Mouse (Mus musculus) CD8-positive naive resting alpha-beta T cell, adult 2 months (primary cell): ENCODE data around the gene Cd5.

Experiments
- DNase-seq, 2 experiments: peaks; one replicate each; pipeline ENCODE4 v3.0.0; 2022; ENCODE audit warnings: low read depth in 2 of 2, low spot score in 2 of 2

Gene Cd5

GRCm38 (mm10) chr19:10738811-10739210 is at the start of gene Cd5:
TSS of gene Cd5 (minus strand) at chr19:10739002.
- peak; percentile 50 to 66 for DNase-seq

GRCm38 (mm10) chr19:10788242-10788641 is 49.4 kb upstream of the Cd5 start:
- peak; percentile 23 to 43 for DNase-seq

- DNase-seq, result peak; percentile 53 to 65
Observed at GRCm38 (mm10) chr19:10787406-10787805, 48.6 kb upstream of the Cd5 start.

- DNase-seq, result no peak
Observed at GRCm38 (mm10) chr19:10786753-10787152, 48.0 kb upstream of the Cd5 start.

- no peak for DNase-seq
Observed at GRCm38 (mm10) chr19:10784796-10785459, 46.1 kb upstream of the Cd5 start.

- DNase-seq, result no peak
Observed at GRCm38 (mm10) chr19:10784061-10784460, 45.3 kb upstream of the Cd5 start.

- no peak for DNase-seq
Observed at GRCm38 (mm10) chr19:10783168-10783567, 44.4 kb upstream of the Cd5 start.

- no peak for DNase-seq
Observed at GRCm38 (mm10) chr19:10781641-10782040, 42.8 kb upstream of the Cd5 start.

- DNase-seq, result no peak
Observed at GRCm38 (mm10) chr19:10776906-10777305, 38.1 kb upstream of the Cd5 start.

- no peak for DNase-seq
Observed at GRCm38 (mm10) chr19:10774141-10774540, 35.3 kb upstream of the Cd5 start.

GRCm38 (mm10) chr19:10773384-10773783 is 34.6 kb upstream of the Cd5 start:
- DNase-seq, result no peak

- DNase-seq, result no peak
Observed at GRCm38 (mm10) chr19:10772866-10773265, 34.1 kb upstream of the Cd5 start.

- no peak for DNase-seq
Observed at GRCm38 (mm10) chr19:10771995-10772394, 33.2 kb upstream of the Cd5 start.

- no peak for DNase-seq
Observed at GRCm38 (mm10) chr19:10769429-10770195, 30.8 kb upstream of the Cd5 start.

- DNase-seq, result no peak
Observed at GRCm38 (mm10) chr19:10768694-10769428, 30.1 kb upstream of the Cd5 start.

- DNase-seq, result no peak
Observed at GRCm38 (mm10) chr19:10767631-10768030, 28.8 kb upstream of the Cd5 start.

GRCm38 (mm10) chr19:10763381-10764031 is 24.7 kb upstream of the Cd5 start:
- peak; percentile 57 to 63 for DNase-seq

GRCm38 (mm10) chr19:10762468-10762867 is 23.7 kb upstream of the Cd5 start:
- DNase-seq, result no peak

GRCm38 (mm10) chr19:10761794-10762415 is 23.1 kb upstream of the Cd5 start:
- DNase-seq, result no peak

GRCm38 (mm10) chr19:10759983-10760831 is 21.4 kb upstream of the Cd5 start:
- DNase-seq, result no peak
